Mouse (Mus musculus) G1E (cell line): ENCODE data around the gene Pdia5.

Experiments
- CTCF ChIP-seq: IDR thresholded peaks from 2 replicates; pipeline ENCODE4 v1.5.1; 2012; ENCODE audit warnings: low read depth, low read length, inconsistent platforms, mixed read lengths
- GATA1 ChIP-seq: IDR thresholded peaks from 2 replicates; pipeline ENCODE4 v1.6.1; 2012; ENCODE audit warnings: borderline replicate concordance, low read length, inconsistent platforms, mixed read lengths
- GATA2 ChIP-seq: IDR thresholded peaks from 2 replicates; pipeline ENCODE4 v1.6.1; 2012; ENCODE audit warnings: low read depth, low read length, inconsistent platforms, borderline replicate concordance
- POLR2AphosphoS5 ChIP-seq: IDR thresholded peaks from 2 replicates; pipeline ENCODE4 v1.6.1; 2012; ENCODE audit warnings: low read depth, low read length, inconsistent platforms; ENCODE audit not compliant: insufficient replicate concordance
- TAL1 ChIP-seq: conservative IDR thresholded peaks from 2 replicates; pipeline ENCODE4 v1.6.1; 2012; ENCODE audit warnings: low read depth, low read length, inconsistent platforms, mixed read lengths

DNA sequence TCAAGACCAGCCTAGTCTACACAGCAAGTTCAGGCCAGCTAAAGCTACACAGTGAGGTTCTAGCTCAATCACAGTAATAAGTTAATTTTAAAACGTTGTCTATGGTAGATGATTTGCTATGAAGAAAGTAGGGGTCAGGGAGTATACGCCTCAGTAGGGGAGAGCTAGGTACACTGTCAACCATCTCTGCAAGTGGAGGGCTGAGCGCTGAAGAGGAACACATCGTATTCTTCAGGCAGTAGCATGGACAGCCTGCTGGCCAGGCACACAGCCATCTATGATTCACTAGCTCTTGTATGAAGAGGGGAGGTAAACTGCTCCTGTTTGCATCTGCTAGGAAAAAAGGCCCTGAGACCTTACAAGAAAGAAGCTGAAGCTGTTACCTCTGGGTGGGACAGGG is 65.7 kb downstream of the Pdia5 start:
- TF ChIP-seq CTCF (no peak), TAL1 (no peak), GATA1 (no peak), POLR2AphosphoS5 (no peak), GATA2 (no peak)
